Mouse (Mus musculus) natural killer cell, adult 2 months (primary cell): ENCODE data around the gene Cln5.

Experiments
- DNase-seq, 2 experiments: peaks; one replicate each; pipeline ENCODE4 v3.0.0; 2022; ENCODE audit warnings: low spot score in 2 of 2

Gene Cln5

GRCm38 (mm10) chr14:103078006-103078912 is 8.2 kb downstream of the Cln5 start:
- no peak for DNase-seq

GRCm38 (mm10) chr14:103079209-103079977 is 9.4 kb downstream of the Cln5 start:
- no peak for DNase-seq

- DNase-seq: no peak
Observed at GRCm38 (mm10) chr14:103085840-103086533, 16.0 kb downstream of the Cln5 start.

- no peak for DNase-seq
Observed at GRCm38 (mm10) chr14:103086671-103087324, 16.8 kb downstream of the Cln5 start.

- no peak for DNase-seq
Observed at GRCm38 (mm10) chr14:103087846-103088245, 17.8 kb downstream of the Cln5 start.

GRCm38 (mm10) chr14:103088624-103089023 is 18.6 kb downstream of the Cln5 start:
- DNase-seq: peak; percentile 54

- DNase-seq: no peak
Observed at GRCm38 (mm10) chr14:103093236-103093635, 23.2 kb downstream of the Cln5 start.

GRCm38 (mm10) chr14:103093670-103094069 is 23.7 kb downstream of the Cln5 start:
- no peak for DNase-seq

GRCm38 (mm10) chr14:103095036-103095435 is 25.0 kb downstream of the Cln5 start:
- DNase-seq: no peak

- no peak for DNase-seq
Observed at GRCm38 (mm10) chr14:103095826-103096225, 25.8 kb downstream of the Cln5 start.

- DNase-seq: no peak
Observed at GRCm38 (mm10) chr14:103096621-103097020, 26.6 kb downstream of the Cln5 start.

- DNase-seq: no peak
Observed at GRCm38 (mm10) chr14:103098213-103098586, 28.2 kb downstream of the Cln5 start.

- peak; percentile 68 to 75 for DNase-seq
Observed at GRCm38 (mm10) chr14:103098587-103099235, 28.7 kb downstream of the Cln5 start.

GRCm38 (mm10) chr14:103099238-103099933 is 29.4 kb downstream of the Cln5 start, which contains the start of gene Fbxl3:
Gene Fbxl3 (minus strand): TSS chr14:103099566.
- peak; percentile 90 to 95 for DNase-seq

GRCm38 (mm10) chr14:103100296-103100695 is 30.3 kb downstream of the Cln5 start:
- no peak for DNase-seq

GRCm38 (mm10) chr14:103101171-103101570 is 31.2 kb downstream of the Cln5 start:
- DNase-seq: no peak

- no peak for DNase-seq
Observed at GRCm38 (mm10) chr14:103102246-103102645, 32.2 kb downstream of the Cln5 start.

- no peak for DNase-seq
Observed at GRCm38 (mm10) chr14:103102731-103103335, 32.8 kb downstream of the Cln5 start.

- no peak for DNase-seq
Observed at GRCm38 (mm10) chr14:103106301-103106700, 36.3 kb downstream of the Cln5 start.

- no peak for DNase-seq
Observed at GRCm38 (mm10) chr14:103109971-103110370, 40.0 kb downstream of the Cln5 start.
